Mouse (Mus musculus) liver, embryonic 14.5 days (tissue): Measurements from ENCODE around the gene Rnf220.
A peak's percentile ranks its signal among the peaks of the same experiment; 100 is the strongest.

Source experiments
- CTCF ChIP-seq: IDR thresholded peaks from 2 replicates; pipeline ENCODE4 v1.5.1; 2016; ENCODE audit warnings: antibody characterized with exemption, low read depth, control low read depth
- EP300 ChIP-seq: IDR thresholded peaks from 2 replicates; pipeline ENCODE4 v1.6.1; 2016; ENCODE audit warnings: antibody characterized with exemption, low read depth

DNA sequence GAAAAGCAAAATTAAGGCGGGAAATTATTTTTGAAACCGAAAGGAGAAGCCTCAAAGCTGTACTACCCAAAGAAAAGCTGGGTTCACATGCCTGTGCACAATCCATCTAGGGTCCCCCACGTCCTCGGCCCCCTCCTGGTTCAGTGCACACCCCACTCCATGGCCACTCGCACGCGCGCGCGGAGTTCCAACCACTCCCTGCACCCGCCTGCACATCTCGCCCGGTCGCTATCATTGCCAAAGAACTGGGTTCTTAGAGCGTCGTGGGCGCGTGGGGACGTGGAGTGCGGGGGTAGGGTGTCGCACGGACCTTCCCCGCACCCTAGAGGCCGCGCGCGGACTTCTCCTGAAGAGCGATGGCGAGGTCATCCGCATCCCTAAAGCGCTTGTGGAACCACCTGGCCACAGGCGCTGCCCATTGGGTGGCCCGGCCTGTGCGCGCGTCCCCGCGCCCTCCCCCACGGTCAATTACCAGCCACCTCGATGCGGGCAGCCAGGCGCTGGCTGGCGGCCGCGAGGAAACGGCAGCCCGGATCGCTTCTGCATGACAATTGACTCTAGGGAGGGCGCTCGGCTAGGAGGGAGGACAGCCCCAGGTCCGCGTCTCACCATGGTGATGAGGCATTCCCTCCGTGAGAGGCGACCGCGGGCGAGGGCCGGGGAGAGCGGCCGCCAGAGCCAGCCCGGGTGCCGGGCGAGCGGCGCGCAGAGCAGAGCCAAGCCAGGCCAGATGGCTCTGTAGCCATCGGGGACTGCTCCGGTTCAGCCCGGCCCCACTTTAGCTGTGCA lies 12.4 kb downstream of the Rnf220 start:
- TF ChIP-seq EP300, result no peak
- peak; percentile 37; the same call in 1 of the 2 replicates for TF ChIP-seq CTCF
